Comparison of ENCODE assay signal across 8 mouse cellular contexts in the genomic region with DNA sequence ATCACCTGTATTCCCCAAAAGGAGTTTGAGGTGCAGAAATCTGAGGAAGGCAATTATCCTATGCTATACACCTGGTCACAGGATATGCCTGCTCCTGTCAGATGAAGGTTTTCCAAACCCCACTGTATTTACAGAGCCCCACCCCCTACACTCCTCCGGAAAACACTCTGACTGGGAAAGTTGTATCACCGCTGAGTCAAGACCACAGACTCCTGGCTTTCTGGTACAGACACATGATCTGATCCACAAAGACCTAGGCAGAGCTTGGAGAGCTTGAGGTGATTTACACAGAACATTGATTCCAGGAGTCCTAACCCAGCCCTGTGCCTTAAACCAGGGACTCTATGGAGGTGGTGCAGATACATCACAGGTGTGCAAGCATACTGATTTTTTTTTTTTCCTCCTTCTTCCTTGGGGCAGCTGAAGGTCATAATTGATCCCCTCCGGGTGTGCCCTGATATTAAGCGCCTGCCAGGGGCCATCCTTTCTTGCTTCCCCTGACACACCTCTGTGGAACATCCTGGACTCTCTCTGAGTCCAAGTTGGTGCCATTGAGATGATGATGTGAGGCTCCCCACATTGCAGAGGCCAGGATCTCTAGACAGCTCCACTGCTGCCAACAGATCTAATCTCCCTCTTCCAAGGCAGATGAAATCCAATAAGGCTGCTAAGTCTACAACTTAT. TPM values are rescaled to one million over a fixed set of nuclear protein-coding genes. Genes with fewer than 3 reads are reported as not detected.
DNase-seq lines count a peak whose midpoint lies in the region; ATAC-seq lines count a peak whose summit lies in the region.

No protein-coding gene starts in this region.

- H3K4me1 ChIP-seq in lung, embryonic 15.5 days, result peaks cover 31% of the 10 kb centered on the region
- H3K4me1 ChIP-seq in limb, embryonic 12.5 days (replicated peaks), result peaks cover 33% of the 10 kb centered on the region
- peaks cover 22% of the 10 kb centered on the region for H3K4me1 ChIP-seq in neural tube, embryonic 15.5 days

- peak overlapping the region; percentile 74 for H3K4me3 ChIP-seq in lung, embryonic 15.5 days
- H3K4me3 ChIP-seq in limb, embryonic 12.5 days (replicated peaks), result peak overlapping the region; percentile 87
- peak overlapping the region; percentile 84 for H3K4me3 ChIP-seq in neural tube, embryonic 15.5 days (replicated peaks)

- no peak for ATAC-seq in lung, embryonic 15.5 days (ENCODE audit: borderline replicate concordance, extremely low read depth, low FRiP score, low TSS enrichment)
- no peak for ATAC-seq in limb, embryonic 12.5 days (ENCODE audit: insufficient number of reproducible peaks, insufficient read depth, low FRiP score, low TSS enrichment, low read depth)
- no peak for ATAC-seq in neural tube, embryonic 15.5 days (ENCODE audit: low FRiP score)
- ATAC-seq in megakaryocyte progenitor cell, adult 5-6 weeks (replicated peaks; ENCODE audit: poor library complexity), result no peak

- WGBS in lung, embryonic 15.5 days, result 24% methylated on average over 4 of the region's 4 CpGs
- 45% methylated on average over 4 of the region's 4 CpGs for WGBS in limb, embryonic 12.5 days
- WGBS in neural tube, embryonic 15.5 days, result 76% methylated on average over 4 of the region's 4 CpGs

- peak overlapping the region; percentile 62 for H3K4me2 ChIP-seq in lung, embryonic 15.5 days
- peak overlapping the region; percentile 70 for H3K4me2 ChIP-seq in limb, embryonic 12.5 days
- peak overlapping the region; percentile 65 for H3K4me2 ChIP-seq in neural tube, embryonic 15.5 days

- intact Hi-C loops in gastrocnemius, postnatal 36 days (cut with DNase I), result loop anchor here (2.0 kb wide), 1 partner anchor 42 kb away; no protein-coding TSS in a partner anchor

- peak overlapping the region; percentile 86 for H3K9ac ChIP-seq in lung, embryonic 15.5 days
- H3K9ac ChIP-seq in limb, embryonic 12.5 days (replicated peaks), result peak overlapping the region; percentile 93; the same call in 1 of the 2 replicates
- peak overlapping the region; percentile 85 for H3K9ac ChIP-seq in neural tube, embryonic 15.5 days (replicated peaks)

- no peak overlapping the region for H3K27ac ChIP-seq in lung, embryonic 15.5 days
- H3K27ac ChIP-seq in limb, embryonic 12.5 days, result 0 out of 2 replicates have a peak overlapping the region, but pooled peaks have one; percentile 98
- H3K27ac ChIP-seq in neural tube, embryonic 15.5 days (replicated peaks), result no peak overlapping the region

- no peaks in the 10 kb centered on the region for H3K27me3 ChIP-seq in lung, embryonic 15.5 days
- H3K27me3 ChIP-seq in limb, embryonic 12.5 days, result no peaks in the 10 kb centered on the region
- peaks cover 7% of the 10 kb centered on the region; the same call in 1 of the 2 replicates for H3K27me3 ChIP-seq in neural tube, embryonic 15.5 days (replicated peaks)

- no peaks in the 10 kb centered on the region for H3K36me3 ChIP-seq in lung, embryonic 15.5 days
- H3K36me3 ChIP-seq in limb, embryonic 12.5 days, result peaks cover 6% of the 10 kb centered on the region; the same call in 1 of the 2 replicates
- no peaks in the 10 kb centered on the region for H3K36me3 ChIP-seq in neural tube, embryonic 15.5 days

- H3K9me3 ChIP-seq in lung, embryonic 15.5 days, result no peaks in the 10 kb centered on the region
- H3K9me3 ChIP-seq in limb, embryonic 12.5 days, result no peaks in the 10 kb centered on the region
- no peaks in the 10 kb centered on the region for H3K9me3 ChIP-seq in neural tube, embryonic 15.5 days (replicated peaks)

- DNase-seq in lung, postnatal 4 days, result no peak
- peak; percentile 82 for DNase-seq in fibroblast of lung, adult 2 months (ENCODE audit: low read depth)
- DNase-seq in thymus, postnatal 14 days, result no peak
- no peak for DNase-seq in gastrocnemius, postnatal 36 days

RNA-seq across cellular contexts. Expression of gene Fmnl3, which starts 1.6 kb away (rescaled TPM):
- 34.5 and 34.9 TPM in 2 replicates for polyA plus RNA-seq in lung, embryonic 15.5 days (2015; fragmentation: Nextera tagmentation; extraction: Ambion mirVana)
- polyA plus RNA-seq in limb, embryonic 12.5 days (2016; fragmentation: Nextera tagmentation; extraction: Ambion mirVana), result 33.6 and 40.6 TPM in 2 replicates
- 7.9 and 11.9 TPM in 2 replicates for polyA plus RNA-seq in neural tube, embryonic 15.5 days (2015; fragmentation: Nextera tagmentation; extraction: Ambion mirVana)
- total RNA-seq in megakaryocyte progenitor cell, adult 5-6 weeks (2015), result 11.4 and 11.5 TPM in 2 replicates
- 17.2 and 21.2 TPM in 2 replicates for total RNA-seq in megakaryocyte progenitor cell, adult 5-6 weeks (2017)
- 1 to 10 TPM; 6.6 to 7.0 TPM for total RNA-seq in gastrocnemius, postnatal 36 days (2021)

RNA-seq across cellular contexts. Expression of gene Tmbim6, which starts 24.0 kb away (rescaled TPM):
- polyA plus RNA-seq in lung, embryonic 15.5 days (2015; fragmentation: Nextera tagmentation; extraction: Ambion mirVana), result 382 and 427 TPM in 2 replicates
- polyA plus RNA-seq in limb, embryonic 12.5 days (2016; fragmentation: Nextera tagmentation; extraction: Ambion mirVana), result 240 and 252 TPM in 2 replicates
- polyA plus RNA-seq in neural tube, embryonic 15.5 days (2015; fragmentation: Nextera tagmentation; extraction: Ambion mirVana), result 289 and 350 TPM in 2 replicates
- 381 and 438 TPM in 2 replicates for total RNA-seq in megakaryocyte progenitor cell, adult 5-6 weeks (2015)
- 164 and 187 TPM in 2 replicates for total RNA-seq in megakaryocyte progenitor cell, adult 5-6 weeks (2017)
- 100 to 1,000 TPM; 165 to 172 TPM for total RNA-seq in gastrocnemius, postnatal 36 days (2021)
